Mouse (Mus musculus) megakaryocyte-erythroid progenitor cell, adult 5-6 weeks (primary cell): ENCODE measurements around the gene Unc13c. TPM values are rescaled to one million over a fixed set of nuclear protein-coding genes. Genes with fewer than 3 reads are reported as not detected.

Experiments
- ATAC-seq: replicated peaks from 2 replicates; pipeline ENCODE4 v1.8.0; 2016; ENCODE audit warnings: mild to moderate bottlenecking, inconsistent platforms; ENCODE audit not compliant: severe bottlenecking, poor library complexity, low FRiP score, low TSS enrichment
- total RNA-seq, 2 experiments: library from RNA; stranded (forward) in 1 of 2; stranded (reverse) in 1 of 2; fragments of 200-1000, 215-1000 nt in 1 of 2; fragments of >200 nt in 1 of 2; fragmentation: Nextera tagmentation in 1 of 2; gene quantifications; 2 replicates each; pipeline ENCODE4 v1.2.3; 2014 to 2017

Gene Unc13c
- total RNA-seq (2014; fragmentation: Nextera tagmentation) = not detected in 2 replicates
- total RNA-seq (2017) = not detected in 2 replicates

GRCm38 (mm10) chr9:73968641-73969121 is at the start of gene Unc13c:
Unc13c (minus strand) TSS chr9:73968966.
- no peak for ATAC-seq

- no peak for ATAC-seq
Measured at GRCm38 (mm10) chr9:74007976-74008686, 39.4 kb upstream of the Unc13c start.

GRCm38 (mm10) chr9:74002388-74002990 is 33.7 kb upstream of the Unc13c start:
- ATAC-seq = no peak

- no peak for ATAC-seq
Measured at GRCm38 (mm10) chr9:73988096-73988495, 19.3 kb upstream of the Unc13c start.

- no peak for ATAC-seq
Measured at GRCm38 (mm10) chr9:73987236-73987635, 18.5 kb upstream of the Unc13c start.

DNA sequence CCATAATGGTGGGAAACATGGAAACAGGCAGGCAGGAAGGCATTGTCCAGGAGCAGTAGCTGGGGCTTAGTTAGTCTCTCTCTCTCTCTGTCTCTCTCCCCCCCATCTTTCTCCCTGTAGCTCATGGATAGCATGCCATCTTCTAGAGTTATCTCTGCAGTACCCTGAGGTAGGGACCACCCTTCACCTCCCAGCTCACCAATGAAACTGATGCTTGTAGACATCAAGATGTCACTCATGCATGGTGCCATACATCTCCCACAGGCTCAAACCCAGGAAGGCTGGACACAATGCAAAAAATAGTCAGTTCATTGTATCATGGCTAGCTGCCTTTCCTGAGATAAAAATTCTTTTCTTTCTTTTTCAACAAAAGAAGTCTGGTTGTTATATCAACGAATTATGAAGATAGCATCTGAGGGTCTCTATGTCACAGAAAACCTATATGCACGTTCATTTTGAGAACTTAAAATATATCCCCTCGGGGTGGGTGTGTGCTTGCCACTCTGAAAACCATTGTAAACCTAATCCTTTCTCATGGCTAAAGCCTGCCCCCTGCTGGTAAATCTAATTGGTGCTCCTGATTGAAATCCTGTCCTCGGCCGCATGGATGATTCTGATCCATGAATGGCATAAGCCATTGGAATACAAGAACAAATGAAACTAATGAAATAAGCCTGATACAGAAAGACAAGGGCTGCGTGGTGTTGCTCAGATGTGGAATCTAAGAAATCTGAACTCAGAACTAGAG is 14.0 kb upstream of the Unc13c start:
- ATAC-seq = no peak

- no peak for ATAC-seq
Measured at GRCm38 (mm10) chr9:73972327-73972988, 3.7 kb upstream of the Unc13c start.

DNA sequence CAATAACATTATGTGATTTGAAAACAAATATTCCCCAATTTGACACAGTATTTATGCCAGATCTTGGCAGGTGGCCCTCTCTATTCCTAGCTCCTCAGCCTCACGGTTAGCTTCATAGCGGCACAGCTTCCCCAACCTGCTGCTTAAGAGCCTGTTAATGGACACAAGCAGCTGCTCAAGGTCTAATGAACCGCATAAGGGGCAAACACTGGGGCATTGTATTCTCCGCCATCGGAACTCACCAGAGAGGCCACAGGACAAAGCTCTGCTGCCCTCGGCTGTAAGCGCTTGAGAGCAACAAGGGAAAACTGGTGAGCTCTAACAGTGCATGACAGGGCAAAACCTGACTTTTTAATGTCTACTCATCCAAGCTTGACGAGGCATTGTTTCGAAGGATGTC is 2.0 kb upstream of the Unc13c start:
- no peak for ATAC-seq

- no peak for ATAC-seq
Measured at GRCm38 (mm10) chr9:73965322-73965915, 3.3 kb downstream of the Unc13c start.

- ATAC-seq = no peak
Measured at GRCm38 (mm10) chr9:73962471-73962870, 6.3 kb downstream of the Unc13c start.

DNA sequence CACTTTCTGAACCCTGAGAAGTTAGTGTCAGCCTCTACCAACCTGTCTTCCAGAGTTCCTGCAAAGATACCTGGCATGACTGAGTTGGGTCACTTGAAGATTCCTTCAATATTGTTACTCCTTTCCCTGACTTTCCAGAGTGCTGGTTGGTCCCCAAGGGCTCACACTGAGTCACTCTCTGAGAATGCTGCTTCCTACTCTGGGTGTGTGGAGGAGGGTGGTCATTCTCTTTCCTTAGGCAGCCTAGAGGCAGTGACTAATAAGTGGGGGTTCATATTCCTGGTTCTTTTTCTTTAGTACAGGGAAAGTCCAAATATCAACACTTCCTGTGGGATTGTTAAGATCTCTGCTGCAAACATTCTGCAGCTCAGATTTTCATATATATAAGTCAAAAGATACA is 16.4 kb downstream of the Unc13c start:
- ATAC-seq = no peak

DNA sequence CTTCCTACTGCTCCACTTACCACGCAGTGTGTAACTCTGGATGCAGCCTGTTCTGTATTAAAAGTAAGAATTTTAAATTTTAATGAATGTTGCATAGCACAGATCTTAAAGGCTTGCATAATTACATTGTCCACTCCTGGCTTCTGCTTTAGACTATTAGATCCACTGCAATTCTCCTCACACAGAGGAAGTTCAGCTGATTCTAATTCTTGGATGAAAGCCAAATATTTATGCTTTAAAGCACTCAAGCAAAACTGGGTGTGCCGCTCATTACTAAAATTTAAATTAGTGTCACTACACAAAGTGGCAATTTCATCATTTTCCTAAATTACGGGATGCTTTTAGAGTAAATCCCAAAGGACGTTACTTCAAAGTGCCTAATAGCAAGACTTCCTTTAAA is 17.2 kb downstream of the Unc13c start:
- ATAC-seq = no peak

DNA sequence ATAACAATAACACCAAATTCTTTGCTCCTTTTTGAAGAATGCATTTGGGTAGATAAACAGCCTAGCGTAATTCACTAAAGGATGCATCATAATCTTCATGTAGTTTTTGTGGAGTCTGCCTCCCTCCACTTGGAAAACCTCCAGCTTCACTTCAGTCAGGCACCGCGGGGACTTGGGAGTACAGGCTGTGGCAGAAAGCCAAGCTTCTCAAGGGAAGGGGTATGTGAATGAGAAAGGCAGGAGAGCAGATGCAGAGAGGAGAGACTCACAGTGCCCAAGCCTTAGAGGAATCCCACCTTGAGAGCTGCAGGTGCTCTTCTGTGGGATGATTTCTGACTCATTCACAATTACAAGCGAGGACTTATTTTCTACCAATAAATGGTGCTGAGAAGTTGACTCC is 33.9 kb downstream of the Unc13c start:
- no peak for ATAC-seq

GRCm38 (mm10) chr9:73931988-73932387 is 36.8 kb downstream of the Unc13c start:
- ATAC-seq = no peak

DNA sequence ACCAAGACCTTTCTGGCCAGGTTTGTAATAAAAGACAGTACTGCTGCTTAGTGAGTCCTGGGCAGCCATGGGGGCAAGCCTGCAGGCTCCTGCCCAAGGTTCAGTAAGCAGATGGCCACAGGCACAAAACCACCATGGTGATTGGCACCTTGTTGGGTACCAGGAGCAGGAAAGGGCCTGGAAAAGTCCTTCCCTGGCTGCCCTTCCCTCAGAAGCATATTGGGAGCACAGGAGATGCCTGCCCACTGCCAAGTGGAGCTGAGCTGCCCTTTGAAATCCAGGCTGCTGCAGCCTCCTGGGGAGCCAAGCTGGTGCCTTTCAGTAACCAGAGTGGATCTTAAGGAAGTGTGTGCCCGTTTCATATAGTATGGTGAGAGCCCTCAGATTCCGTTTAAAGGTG is 41.5 kb downstream of the Unc13c start:
- no peak for ATAC-seq

DNA sequence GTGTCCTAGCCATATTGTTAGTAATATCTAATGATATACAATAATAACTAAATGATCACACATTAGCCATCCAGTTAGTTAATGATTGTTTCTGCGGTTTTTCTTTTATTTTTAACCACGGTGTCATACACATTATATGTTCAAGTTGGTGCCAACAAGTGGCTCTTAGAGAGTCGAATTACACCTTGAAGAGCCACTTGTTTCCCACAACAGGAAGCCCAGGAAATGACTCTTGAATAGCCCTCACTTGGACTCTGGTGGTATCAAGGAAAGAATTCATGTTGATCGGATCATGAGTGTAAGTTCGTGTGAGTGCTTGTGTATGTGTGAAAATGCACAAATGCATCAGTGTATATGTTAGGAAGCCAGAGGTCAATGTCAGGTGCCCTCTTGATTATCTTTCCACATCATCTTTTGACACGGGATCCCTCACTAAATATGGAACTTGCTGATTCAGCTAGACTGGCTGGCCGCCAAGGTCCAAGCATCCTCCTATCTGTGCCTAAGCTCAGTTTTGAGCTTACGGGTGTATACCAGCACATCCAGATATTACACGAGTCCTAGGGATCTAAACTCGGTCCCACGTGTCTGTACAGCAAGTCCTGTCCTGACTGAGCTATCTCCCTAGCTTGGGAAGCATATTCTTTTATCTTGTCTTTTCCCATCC is 46.2 kb downstream of the Unc13c start:
- ATAC-seq = no peak

DNA sequence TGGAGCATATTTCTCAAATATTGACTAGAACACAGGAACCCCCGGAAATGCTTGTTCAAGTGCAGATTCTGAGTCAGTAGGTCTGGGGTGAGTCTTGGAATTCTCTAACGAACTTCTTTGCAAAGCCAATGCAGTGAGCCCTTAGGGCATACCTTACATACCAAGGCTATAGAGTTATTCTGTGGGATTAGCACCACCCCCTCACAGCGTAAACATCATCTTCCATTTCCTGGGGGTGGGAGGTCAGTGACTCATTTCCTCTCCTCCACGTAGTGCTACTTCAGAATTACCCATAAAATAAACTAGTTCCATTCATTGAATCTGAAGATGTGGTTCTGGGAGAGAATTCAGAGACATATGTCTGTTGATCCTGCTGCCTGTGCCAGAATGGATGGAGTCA is 62.8 kb downstream of the Unc13c start:
- no peak for ATAC-seq

DNA sequence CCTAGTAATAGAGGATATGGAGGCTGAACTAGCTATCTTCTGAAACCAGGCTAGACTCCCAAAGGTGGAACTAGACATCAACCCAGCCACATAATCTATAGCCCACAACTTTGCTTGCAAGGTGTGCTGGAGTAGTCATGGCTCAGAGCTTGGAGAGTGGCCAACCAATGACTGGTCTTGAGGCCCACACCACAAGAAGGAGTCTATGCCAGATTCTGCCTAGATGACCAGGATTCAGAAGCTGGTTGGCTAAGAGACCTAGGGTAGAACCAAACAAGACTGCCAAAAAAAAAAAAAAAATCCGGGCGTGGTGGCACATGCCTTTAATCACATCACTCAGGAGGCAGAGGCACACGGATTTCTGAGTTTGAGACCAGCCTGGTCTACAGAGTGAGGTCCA is 70.2 kb downstream of the Unc13c start:
- ATAC-seq = no peak

- no peak for ATAC-seq
Measured at GRCm38 (mm10) chr9:73896210-73896609, 72.6 kb downstream of the Unc13c start.
